Mouse (Mus musculus) midbrain, embryonic 11.5 days (tissue): Measurements from ENCODE around the gene Otol1. TPM values are rescaled to one million over a fixed set of nuclear protein-coding genes. Genes with fewer than 3 reads are reported as not detected.

Source experiments
- ATAC-seq: fragments of 200-750 bp; cut with Nextera tagmentation; 2 replicates; pipeline ENCODE4 v1.8.0; 2017; ENCODE audit warnings: moderate TSS enrichment, moderate library complexity; ENCODE audit not compliant: low FRiP score
- DNase-seq: peaks from one replicate; pipeline ENCODE4 v3.0.0; 2015; ENCODE audit warnings: low spot score; ENCODE audit errors: missing footprints
- H3K27ac ChIP-seq: fragments of 300-500 bp; sonication (generic); 2 replicates; pipeline ENCODE4 v1.5.1; 2014; ENCODE audit warnings: low read depth, low read length
- H3K27me3 ChIP-seq: fragments of 300-500 bp; sonication (generic); 2 replicates; pipeline ENCODE4 v1.6.1; 2014; ENCODE audit warnings: mild to moderate bottlenecking, low read length, moderate library complexity, mixed read lengths; ENCODE audit not compliant: control insufficient read depth, insufficient read depth
- H3K36me3 ChIP-seq: fragments of 300-500 bp; sonication (generic); 2 replicates; pipeline ENCODE4 v1.6.1; 2014; ENCODE audit warnings: mild to moderate bottlenecking, low read length, moderate library complexity, mixed read lengths; ENCODE audit not compliant: control insufficient read depth, insufficient read depth
- H3K4me1 ChIP-seq: fragments of 300-500 bp; sonication (generic); 2 replicates; pipeline ENCODE4 v1.6.1; 2014; ENCODE audit warnings: low read length; ENCODE audit not compliant: control insufficient read depth, insufficient read depth
- H3K4me2 ChIP-seq: fragments of 300-500 bp; sonication (generic); 2 replicates; pipeline ENCODE4 v1.6.1; 2014; ENCODE audit warnings: mild to moderate bottlenecking, moderate library complexity
- H3K4me3 ChIP-seq: fragments of 300-500 bp; sonication (generic); 2 replicates; pipeline ENCODE4 v1.5.1; 2014; ENCODE audit warnings: low read depth, low read length
- H3K9ac ChIP-seq: fragments of 300-500 bp; sonication (generic); 2 replicates; pipeline ENCODE4 v1.6.1; 2014; ENCODE audit warnings: low read length
- H3K9me3 ChIP-seq: fragments of 300-500 bp; sonication (generic); 2 replicates; pipeline ENCODE4 v1.6.1; 2016; ENCODE audit warnings: low read length; ENCODE audit not compliant: control insufficient read depth
- WGBS: fragments of 180-500 bp; shearing (Covaris S2); extraction: QIAGEN DNeasy Blood & Tissue Kit; methylation state at CpG from one replicate; pipeline ENCODE4 v1.1.7; 2014; 5-methylcytosine and 5-hydroxymethylcytosine counted together
- polyA plus RNA-seq: library from polyadenylated mRNA; unstranded; fragments of >200 nt; fragmentation: Nextera tagmentation; extraction: Ambion mirVana; gene quantifications from 2 replicates; pipeline ENCODE4 v1.2.1, GENCODE M21; 2014

Otol1 gene
- polyA plus RNA-seq = not detected in 2 replicates

- DNase-seq (no peak), ATAC-seq (no peak)
- Histone ChIP-seq H3K4me1 (no peaks in the 10 kb centered on the region), H3K27ac (no peak within 1 kb of the TSS), H3K36me3 (no peaks in the 10 kb centered on the region), H3K9me3 (no peaks in the 10 kb centered on the region), H3K4me3 (no peak within 1 kb of the TSS), H3K9ac (no peak within 1 kb of the TSS), H3K4me2 (no peak within 1 kb of the TSS), H3K27me3 (no peaks in the 10 kb centered on the region)
- WGBS = 81% methylated on average over 4 of the region's 4 CpGs
These were observed at the start of gene Otol1 for GRCm38 (mm10) chr3:70007313-70007712. TSS of gene Otol1 (plus strand) at chr3:70007613.

- Histone ChIP-seq H3K4me3 (no peak overlapping the region), H3K9me3 (no peaks in the 10 kb centered on the region), H3K36me3 (no peaks in the 10 kb centered on the region), H3K27me3 (no peaks in the 10 kb centered on the region), H3K4me1 (no peaks in the 10 kb centered on the region), H3K27ac (no peak overlapping the region), H3K4me2 (no peak overlapping the region), H3K9ac (no peak overlapping the region)
- DNase-seq (no peak), ATAC-seq (no peak)
- 62% methylated on average over 5 of the region's 5 CpGs for WGBS
These were observed 45.2 kb upstream of the Otol1 start for GRCm38 (mm10) chr3:69962187-69962586.

DNA sequence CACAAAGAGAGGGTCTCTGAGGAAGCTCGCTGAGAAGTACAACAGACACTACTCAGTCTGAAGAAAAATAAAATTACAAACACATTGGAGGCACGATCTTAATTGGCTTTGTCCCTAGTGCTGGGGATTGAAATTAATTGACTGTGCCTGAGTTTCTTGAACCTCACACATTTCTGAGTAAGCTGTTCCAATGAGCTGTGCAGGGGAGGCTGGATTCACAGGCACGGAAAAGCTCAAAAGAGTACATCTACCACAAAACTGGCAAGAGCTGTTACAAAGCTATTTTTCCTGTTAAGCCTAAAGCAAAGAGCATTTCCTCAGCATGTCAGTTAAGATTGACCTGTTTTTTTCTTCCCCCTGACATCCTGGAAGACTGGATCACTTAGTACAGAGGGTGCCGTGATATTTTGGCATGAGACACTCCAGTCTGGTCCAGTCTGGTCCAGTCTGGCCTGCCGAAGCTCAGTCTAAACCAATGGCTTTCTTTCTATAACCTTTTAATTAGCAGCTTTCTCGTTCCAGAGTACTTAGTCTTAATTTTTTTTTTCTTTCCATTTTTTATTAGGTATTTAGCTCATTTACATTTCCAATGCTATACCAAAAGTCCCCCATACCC is 35.8 kb upstream of the Otol1 start:
- Histone ChIP-seq H3K4me2 (no peak overlapping the region), H3K9me3 (no peaks in the 10 kb centered on the region), H3K4me1 (no peaks in the 10 kb centered on the region), H3K4me3 (no peak overlapping the region), H3K9ac (no peak overlapping the region), H3K27me3 (no peaks in the 10 kb centered on the region), H3K27ac (no peak overlapping the region), H3K36me3 (no peaks in the 10 kb centered on the region)
- WGBS = 84% methylated on average over 6 of the region's 6 CpGs
- ATAC-seq = no peak
- DNase-seq = no peak

- Histone ChIP-seq H3K4me2 (no peak overlapping the region), H3K9me3 (no peaks in the 10 kb centered on the region), H3K27me3 (no peaks in the 10 kb centered on the region), H3K27ac (no peak overlapping the region), H3K4me1 (no peaks in the 10 kb centered on the region), H3K36me3 (no peaks in the 10 kb centered on the region), H3K4me3 (no peak overlapping the region), H3K9ac (no peak overlapping the region)
- no peak for DNase-seq
- ATAC-seq = no peak
These were observed 29.3 kb upstream of the Otol1 start for GRCm38 (mm10) chr3:69978092-69978491.

DNA sequence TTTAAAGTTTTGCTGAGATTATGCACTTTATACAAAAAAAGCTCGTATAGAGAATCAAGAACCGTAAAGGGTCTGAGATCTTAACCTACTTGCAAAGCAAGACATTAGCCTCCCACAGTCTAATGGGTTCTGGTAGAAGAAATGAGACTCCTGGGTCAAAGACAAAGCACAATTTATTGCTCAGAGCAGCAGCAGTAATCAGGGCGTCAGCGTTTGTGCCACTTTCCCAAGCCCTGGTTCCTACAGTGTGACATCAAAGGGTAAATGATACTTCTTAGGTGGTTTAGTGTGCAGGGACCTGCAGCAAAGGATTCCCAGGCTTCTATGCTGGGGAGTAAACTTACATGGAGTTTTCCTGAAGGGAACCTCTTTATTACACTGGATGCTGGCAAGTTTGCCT is 13.6 kb upstream of the Otol1 start:
- 81% methylated on average over 4 of the region's 4 CpGs for WGBS
- Histone ChIP-seq H3K4me2 (no peak overlapping the region), H3K27me3 (no peaks in the 10 kb centered on the region), H3K9ac (no peak overlapping the region), H3K36me3 (no peaks in the 10 kb centered on the region), H3K27ac (no peak overlapping the region), H3K4me3 (no peak overlapping the region), H3K4me1 (no peaks in the 10 kb centered on the region), H3K9me3 (no peaks in the 10 kb centered on the region)
- DNase-seq (no peak), ATAC-seq (no peak)

DNA sequence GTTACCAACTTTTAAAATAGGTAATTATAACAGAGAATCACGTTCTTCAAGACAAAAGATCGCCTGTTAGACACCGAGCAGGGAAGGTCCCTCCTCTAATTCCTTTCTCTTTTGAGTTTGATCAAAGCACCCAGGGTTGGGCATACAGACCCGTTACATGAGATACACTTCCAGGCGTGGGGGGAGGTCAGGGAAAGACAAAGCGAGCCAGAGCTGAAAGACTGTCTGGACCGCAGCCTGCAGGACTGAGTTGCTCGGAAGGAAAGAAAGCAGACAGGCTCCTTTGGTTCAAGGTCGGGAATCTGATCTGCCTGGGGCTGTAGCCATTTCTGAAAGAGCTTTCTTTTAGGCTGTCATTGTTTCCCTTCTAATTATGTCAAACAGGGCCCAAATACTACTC is 5.9 kb upstream of the Otol1 start:
- Histone ChIP-seq H3K27ac (no peak overlapping the region), H3K4me3 (no peak overlapping the region), H3K9ac (no peak overlapping the region), H3K4me1 (no peaks in the 10 kb centered on the region), H3K27me3 (no peaks in the 10 kb centered on the region), H3K4me2 (no peak overlapping the region), H3K36me3 (no peaks in the 10 kb centered on the region), H3K9me3 (no peaks in the 10 kb centered on the region)
- WGBS = 49% methylated on average over 9 of the region's 9 CpGs
- ATAC-seq = no peak
- no peak for DNase-seq

- Histone ChIP-seq H3K27me3 (no peaks in the 10 kb centered on the region), H3K4me3 (no peak overlapping the region), H3K4me1 (no peaks in the 10 kb centered on the region), H3K4me2 (no peak overlapping the region), H3K27ac (no peak overlapping the region), H3K36me3 (no peaks in the 10 kb centered on the region), H3K9me3 (no peaks in the 10 kb centered on the region), H3K9ac (no peak overlapping the region)
- no peak for DNase-seq
- ATAC-seq = no peak
- WGBS = 84% methylated on average over 17 of the region's 17 CpGs
These were observed 4.2 kb upstream of the Otol1 start for GRCm38 (mm10) chr3:70003126-70003764.

DNA sequence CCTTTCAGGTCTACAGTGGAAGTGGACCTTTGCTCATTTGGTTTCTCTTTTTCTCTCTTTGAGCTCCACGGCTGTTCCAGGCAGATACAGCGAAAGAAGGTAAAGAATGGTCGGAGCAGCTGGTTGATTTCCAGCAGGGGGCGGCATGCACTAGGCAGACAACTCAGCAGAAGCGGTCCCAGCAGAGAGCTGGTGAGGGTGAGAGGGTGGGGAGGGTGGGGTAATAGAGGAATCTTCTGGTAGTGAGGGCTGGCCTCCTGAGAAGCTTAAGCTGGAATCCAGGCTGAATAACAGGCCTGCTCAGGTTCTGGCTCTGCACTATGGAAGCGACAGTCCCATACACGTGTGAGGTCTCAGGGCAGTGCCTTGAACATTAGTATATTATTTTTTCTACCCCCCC is 3.5 kb upstream of the Otol1 start:
- H3K9me3 ChIP-seq = no peaks in the 10 kb centered on the region
- H3K4me1 ChIP-seq = no peaks in the 10 kb centered on the region
- 34% methylated on average over 7 of the region's 7 CpGs for WGBS
- H3K4me2 ChIP-seq = no peak overlapping the region
- no peaks in the 10 kb centered on the region for H3K27me3 ChIP-seq
- no peak overlapping the region for H3K4me3 ChIP-seq
- ATAC-seq = peak; percentile 74
- no peak overlapping the region for H3K9ac ChIP-seq
- H3K27ac ChIP-seq = no peak overlapping the region
- peak; percentile 87 for DNase-seq
- H3K36me3 ChIP-seq = no peaks in the 10 kb centered on the region

DNA sequence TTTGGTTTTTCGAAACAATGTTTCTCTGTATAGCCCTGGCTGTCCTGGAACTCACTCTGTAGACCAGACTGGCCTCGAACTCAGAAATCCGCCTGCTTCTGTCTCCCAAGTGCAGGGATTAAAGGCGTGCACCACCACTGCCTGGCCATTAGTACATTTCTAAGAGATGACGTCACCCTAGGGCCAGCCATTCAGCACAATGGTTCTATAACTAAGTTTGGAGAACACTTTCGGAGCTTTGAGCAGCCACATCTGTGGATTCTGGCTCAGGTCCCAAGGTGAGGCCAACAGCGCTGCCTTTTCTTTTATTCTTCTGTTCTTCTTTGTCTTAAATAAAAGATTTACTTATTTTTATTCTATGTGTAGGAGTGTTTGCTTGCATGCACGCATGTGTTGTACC is 3.0 kb upstream of the Otol1 start:
- no peak overlapping the region for H3K4me3 ChIP-seq
- H3K36me3 ChIP-seq = no peaks in the 10 kb centered on the region
- H3K4me2 ChIP-seq = no peak overlapping the region
- no peak overlapping the region for H3K27ac ChIP-seq
- H3K9me3 ChIP-seq = no peaks in the 10 kb centered on the region
- 82% methylated on average over 8 of the region's 8 CpGs for WGBS
- DNase-seq (no peak), ATAC-seq (peak; percentile 44; the same call in 1 of the 2 replicates)
- no peaks in the 10 kb centered on the region for H3K27me3 ChIP-seq
- no peaks in the 10 kb centered on the region for H3K4me1 ChIP-seq
- no peak overlapping the region for H3K9ac ChIP-seq
